Mouse (Mus musculus) liver, adult (tissue): ENCODE measurements around the gene Mslnl.

ENCODE experiments used
- GATA4 ChIP-seq: IDR thresholded peaks from 2 replicates; pipeline ENCODE4 v1.6.1; 2014; ENCODE audit warnings: mild to moderate bottlenecking, low read length; ENCODE audit not compliant: insufficient replicate concordance

Gene Mslnl

GRCm38 (mm10) chr17:25791843-25792527, 56.1 kb downstream of the Mslnl start:
- no peak for TF ChIP-seq GATA4

- TF ChIP-seq GATA4, result no peak
Observed at GRCm38 (mm10) chr17:25792615-25793014, 56.8 kb downstream of the Mslnl start, which contains the start of gene Fam173a. TSS of gene Fam173a (minus strand) at chr17:25792901.

- TF ChIP-seq GATA4, result no peak
Observed at GRCm38 (mm10) chr17:25794197-25794596, 58.4 kb downstream of the Mslnl start.

GRCm38 (mm10) chr17:25794998-25795397, 59.2 kb downstream of the Mslnl start:
- TF ChIP-seq GATA4, result no peak

GRCm38 (mm10) chr17:25795609-25796092, 59.8 kb downstream of the Mslnl start, which contains the start of gene AC134908.4:
TSS of gene AC134908.4 (minus strand) at chr17:25795659.
- TF ChIP-seq GATA4, result no peak

GRCm38 (mm10) chr17:25796211-25796771, 60.4 kb downstream of the Mslnl start:
- TF ChIP-seq GATA4, result no peak

- no peak for TF ChIP-seq GATA4
Observed at GRCm38 (mm10) chr17:25796951-25797369, 61.1 kb downstream of the Mslnl start, which contains the start of gene Metrn. TSS of gene Metrn (minus strand) at chr17:25797136.
